Mouse (Mus musculus): Measurements from ENCODE around the gene Sh3kbp1.

DNA sequence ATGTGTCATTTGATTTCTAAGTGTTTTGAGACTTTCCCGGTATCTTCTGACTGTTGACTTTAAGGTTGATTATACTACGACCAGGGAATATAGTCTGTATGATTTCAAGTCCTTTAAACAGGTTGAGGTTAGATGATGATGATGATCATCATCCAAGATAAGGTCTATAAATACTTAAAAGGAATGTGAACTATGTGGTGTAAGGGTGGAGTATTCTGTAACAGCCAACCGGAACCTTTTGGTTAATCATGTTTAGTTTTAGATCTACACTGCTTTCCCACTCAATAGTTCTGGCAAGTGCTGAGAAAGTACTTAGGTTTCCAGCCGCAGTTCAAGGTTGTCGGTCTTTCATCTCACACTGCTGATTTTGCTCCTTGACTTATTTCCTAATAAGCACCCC lies 66.1 kb downstream of the Sh3kbp1 start:
- no peak for TF ChIP-seq CTCF (IDR thresholded peaks at IDR 0.05; ENCODE audit: low read depth)
- TF ChIP-seq EP300 (IDR thresholded peaks at IDR 0.05; ENCODE audit: low read depth): no peak
